Mouse (Mus musculus) C3H10T1/2 (cell line): Measurements from ENCODE around the gene 9230113P08Rik. TPM values are rescaled to one million over a fixed set of nuclear protein-coding genes. Genes with fewer than 3 reads are reported as not detected.

Experiments
- polyA plus RNA-seq, 2 experiments: library from polyadenylated mRNA; unstranded; fragments of >200 nt; fragmentation: generic; extraction: Trizol; gene quantifications; one replicate each; pipeline ENCODE4 v1.2.1; 2012; ENCODE audit warnings: missing spikeins in 2 of 2

9230113P08Rik gene
- not detected for polyA plus RNA-seq

DNA sequence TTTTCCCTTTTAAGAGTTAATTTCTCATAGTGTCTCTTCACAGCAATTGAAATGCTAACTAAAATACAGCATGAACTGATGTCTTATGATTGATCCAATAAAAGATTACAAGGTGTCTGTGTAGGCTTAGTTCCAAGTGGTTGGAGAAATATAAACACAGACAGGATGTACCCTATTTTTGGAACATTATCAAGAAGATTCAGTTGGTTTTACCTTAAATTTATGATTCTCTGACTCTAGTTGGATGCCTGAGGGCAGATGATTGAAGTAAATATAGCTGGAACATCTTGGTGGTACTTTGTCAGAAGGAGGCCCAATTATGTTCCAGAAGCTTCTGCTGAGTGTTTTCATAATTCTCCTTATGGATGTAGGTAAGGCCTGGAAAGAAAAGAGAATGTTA, at the start of gene 9230113P08Rik:
Gene 9230113P08Rik (plus strand): TSS at position 301 of the 400 bp plus-strand sequence.

Other genes starting within 250 kb of the 9230113P08Rik start
- gene Pate1, start 221.0 kb upstream of the 9230113P08Rik start, polyA plus RNA-seq, result not detected
- gene Gm17677, start 167.4 kb upstream of the 9230113P08Rik start, polyA plus RNA-seq, result not detected
- not detected for gene Gm17727, start 130.3 kb upstream of the 9230113P08Rik start, polyA plus RNA-seq
- not detected for gene Gm27235, start 118.3 kb upstream of the 9230113P08Rik start, polyA plus RNA-seq
- gene D730048I06Rik, start 118.3 kb upstream of the 9230113P08Rik start, polyA plus RNA-seq, result not detected
- gene 9230110F15Rik, start 64.3 kb upstream of the 9230113P08Rik start, polyA plus RNA-seq, result not detected
- not detected for gene Gm5916, start 220.4 kb downstream of the 9230113P08Rik start, polyA plus RNA-seq